Mouse (Mus musculus) kidney, postnatal 0 days (tissue): ENCODE measurements at regions not wholly inside any gene's neighbourhood (a gene's known extent, or its start where the extent isn't known, plus 50 kb on each side); places are given as distances from the start of the nearest gene placed in this dataset.
A peak's percentile ranks its signal among the peaks of the same experiment; 100 is the strongest.

Source experiments
- ATAC-seq: fragments of 200-750 bp; cut with Nextera tagmentation; replicated peaks from 2 replicates; pipeline ENCODE4 v1.8.0; 2017; ENCODE audit warnings: low read depth, moderate number of reproducible peaks, moderate TSS enrichment, moderate library complexity; ENCODE audit not compliant: low FRiP score
- DNase-seq: peaks from one replicate; pipeline ENCODE4 v3.0.0-alpha.2; 2016; ENCODE audit warnings: low spot score
- H3K27ac ChIP-seq: fragments of 300-500 bp; sonication (generic); 2 replicates; pipeline ENCODE4 v1.5.1; 2014; ENCODE audit warnings: mild to moderate bottlenecking
- H3K27me3 ChIP-seq: fragments of 300-500 bp; sonication (generic); 2 replicates; pipeline ENCODE4 v1.6.1; 2014; ENCODE audit warnings: low read length, mixed read lengths; ENCODE audit not compliant: insufficient read depth
- H3K36me3 ChIP-seq: fragments of 300-500 bp; sonication (generic); 2 replicates; pipeline ENCODE4 v1.6.1; 2014; ENCODE audit warnings: low read length, mixed read lengths; ENCODE audit not compliant: insufficient read depth
- H3K4me1 ChIP-seq: fragments of 300-500 bp; sonication (generic); replicated peaks from 2 replicates; pipeline ENCODE4 v1.6.1; 2014; ENCODE audit warnings: antibody characterized with exemption, low read length, mixed read lengths; ENCODE audit not compliant: insufficient read depth
- H3K4me2 ChIP-seq: fragments of 300-500 bp; sonication (generic); 2 replicates; pipeline ENCODE4 v1.6.1; 2014; ENCODE audit warnings: mild to moderate bottlenecking, low read length, moderate library complexity, mixed read lengths
- H3K4me3 ChIP-seq: fragments of 300-500 bp; sonication (generic); replicated peaks from 2 replicates; pipeline ENCODE4 v1.5.1; 2014; ENCODE audit warnings: low read depth, low read length
- H3K9ac ChIP-seq: fragments of 300-500 bp; sonication (generic); 2 replicates; pipeline ENCODE4 v1.6.1; 2014; ENCODE audit warnings: low read depth, low read length
- H3K9me3 ChIP-seq: fragments of 300-500 bp; sonication (generic); replicated peaks from 2 replicates; pipeline ENCODE4 v1.6.1; 2016; ENCODE audit warnings: low read length, inconsistent platforms, mixed read lengths
- CTCF ChIP-seq: IDR thresholded peaks from 2 replicates; pipeline ENCODE4 v1.5.1; 2016; ENCODE audit warnings: antibody characterized with exemption, low read depth, mild to moderate bottlenecking, moderate library complexity
- WGBS: fragments of 180-500 bp; shearing (Covaris S2); extraction: QIAGEN DNeasy Blood & Tissue Kit; methylation state at CpG from one replicate; pipeline ENCODE4 v1.1.7; 2014; 5-methylcytosine and 5-hydroxymethylcytosine counted together

DNA sequence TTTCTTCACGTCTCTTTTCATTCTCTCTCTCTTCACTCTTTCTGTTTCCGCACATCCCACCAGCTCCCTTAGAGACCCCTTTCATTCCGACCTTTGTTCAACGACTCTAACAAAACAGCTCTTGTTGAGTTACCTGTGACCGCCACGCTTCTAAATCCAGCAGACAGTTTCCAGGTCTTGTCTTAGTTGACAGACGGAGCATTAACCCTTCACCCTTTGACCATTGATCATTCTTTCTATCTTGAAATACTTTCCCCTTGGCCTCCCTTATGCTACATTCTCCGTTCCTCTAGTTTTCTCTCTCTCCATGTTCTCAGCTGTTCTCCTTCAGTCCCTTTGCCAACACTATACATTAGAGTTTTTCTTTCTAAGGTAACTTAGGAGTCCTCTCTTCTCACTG lies 196.2 kb downstream of the Fzd1 start:
- Histone ChIP-seq H3K4me2 (no peak overlapping the region), H3K4me3 (no peak overlapping the region), H3K4me1 (peaks cover 3% of the 10 kb centered on the region; the same call in 1 of the 2 replicates), H3K27me3 (no peaks in the 10 kb centered on the region), H3K9ac (no peak overlapping the region), H3K9me3 (no peaks in the 10 kb centered on the region), H3K36me3 (no peaks in the 10 kb centered on the region), H3K27ac (no peak overlapping the region)
- DNase-seq (peak; percentile 21), ATAC-seq (no peak)
- 35% methylated on average over 8 of the region's 8 CpGs for WGBS
- no peak for TF ChIP-seq CTCF

DNA sequence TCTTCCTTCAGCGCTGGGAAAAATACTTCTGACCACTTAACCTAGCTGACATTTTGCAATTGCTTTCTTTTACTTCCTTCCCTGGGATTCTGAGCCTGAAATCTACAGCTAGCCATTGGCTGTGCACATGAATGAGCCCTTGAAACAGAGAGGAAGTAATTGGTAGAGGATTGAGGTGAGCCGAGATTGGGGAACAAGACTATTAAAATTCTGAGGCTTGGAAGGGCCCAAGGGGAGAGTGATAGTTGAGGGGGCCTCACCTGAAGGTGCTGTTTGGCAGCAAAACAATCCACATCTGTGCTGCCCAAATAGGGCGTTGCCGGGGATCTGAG lies 196.7 kb downstream of the Fzd1 start:
- no peak overlapping the region for H3K4me2 ChIP-seq
- no peak for TF ChIP-seq CTCF
- H3K27me3 ChIP-seq: no peaks in the 10 kb centered on the region
- DNase-seq (peak; percentile 46), ATAC-seq (no peak)
- H3K27ac ChIP-seq: no peak overlapping the region
- H3K36me3 ChIP-seq: no peaks in the 10 kb centered on the region
- H3K4me3 ChIP-seq: no peak overlapping the region
- no peaks in the 10 kb centered on the region for H3K9me3 ChIP-seq
- H3K4me1 ChIP-seq: peaks cover 3% of the 10 kb centered on the region; the same call in 1 of the 2 replicates
- 45% methylated on average over 4 of the region's 4 CpGs for WGBS
- no peak overlapping the region for H3K9ac ChIP-seq

- H3K9me3 ChIP-seq: no peaks in the 10 kb centered on the region
- DNase-seq (peak; percentile 78), ATAC-seq (peak; percentile 52)
- no peak overlapping the region for H3K27ac ChIP-seq
- no peaks in the 10 kb centered on the region for H3K36me3 ChIP-seq
- no peaks in the 10 kb centered on the region for H3K27me3 ChIP-seq
- no peak overlapping the region for H3K9ac ChIP-seq
- H3K4me1 ChIP-seq: peaks cover 3% of the 10 kb centered on the region; the same call in 1 of the 2 replicates
- no peak overlapping the region for H3K4me3 ChIP-seq
- H3K4me2 ChIP-seq: no peak overlapping the region
- 52% methylated on average over 7 of the region's 7 CpGs for WGBS
- no peak for TF ChIP-seq CTCF
These were observed 197.3 kb downstream of the Fzd1 start for GRCm38 (mm10) chr5:4560370-4561138.

- no peak for TF ChIP-seq CTCF
- ATAC-seq (no peak), DNase-seq (peak; percentile 46)
- H3K4me1 ChIP-seq: no peaks in the 10 kb centered on the region
- no peak overlapping the region for H3K9ac ChIP-seq
- H3K4me2 ChIP-seq: no peak overlapping the region
- no peaks in the 10 kb centered on the region for H3K36me3 ChIP-seq
- no peak overlapping the region for H3K4me3 ChIP-seq
- H3K27me3 ChIP-seq: no peaks in the 10 kb centered on the region
- H3K27ac ChIP-seq: no peak overlapping the region
- no peaks in the 10 kb centered on the region for H3K9me3 ChIP-seq
- WGBS: 43% methylated on average over 2 of the region's 2 CpGs
These were observed 202.9 kb downstream of the Fzd1 start for GRCm38 (mm10) chr5:4554972-4555371.

DNA sequence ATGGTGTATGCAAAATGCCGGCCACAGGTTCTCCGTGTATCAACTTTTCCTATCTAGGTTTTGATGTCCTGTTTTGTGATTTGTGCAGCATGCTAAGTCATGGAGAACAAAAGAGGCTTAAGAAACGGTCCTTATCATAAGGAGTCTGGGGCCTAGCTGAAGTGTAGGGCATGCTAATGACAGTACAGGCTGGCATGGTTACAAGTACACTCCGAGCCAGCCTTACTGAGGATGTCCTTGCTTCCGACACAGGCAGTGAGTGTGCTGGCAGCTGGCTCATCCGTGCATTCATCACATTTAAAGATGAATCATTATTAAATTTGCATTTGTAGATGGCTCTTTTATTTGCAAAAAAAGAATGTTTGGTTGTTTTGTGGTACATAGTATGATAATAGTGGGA lies 219.3 kb downstream of the Fzd1 start:
- DNase-seq (no peak), ATAC-seq (no peak)
- H3K4me1 ChIP-seq: no peaks in the 10 kb centered on the region
- H3K36me3 ChIP-seq: no peaks in the 10 kb centered on the region
- H3K9me3 ChIP-seq: no peaks in the 10 kb centered on the region
- H3K27ac ChIP-seq: no peak overlapping the region
- no peak overlapping the region for H3K4me3 ChIP-seq
- H3K9ac ChIP-seq: no peak overlapping the region
- WGBS: 83% methylated on average over 6 of the region's 6 CpGs
- H3K27me3 ChIP-seq: no peaks in the 10 kb centered on the region
- H3K4me2 ChIP-seq: no peak overlapping the region
- TF ChIP-seq CTCF: no peak

GRCm38 (mm10) chr5:4536790-4537189 lies 221.0 kb downstream of the Fzd1 start:
- H3K27ac ChIP-seq: no peak overlapping the region
- no peak overlapping the region for H3K4me2 ChIP-seq
- no peak for ATAC-seq
- TF ChIP-seq CTCF: no peak
- H3K9ac ChIP-seq: no peak overlapping the region
- no peak overlapping the region for H3K4me3 ChIP-seq
- 61% methylated on average over 2 of the region's 2 CpGs for WGBS
- no peaks in the 10 kb centered on the region for H3K9me3 ChIP-seq
- no peaks in the 10 kb centered on the region for H3K4me1 ChIP-seq
- DNase-seq: no peak
- no peaks in the 10 kb centered on the region for H3K27me3 ChIP-seq
- no peaks in the 10 kb centered on the region for H3K36me3 ChIP-seq

GRCm38 (mm10) chr5:4535951-4536350 lies 221.9 kb downstream of the Fzd1 start:
- Histone ChIP-seq H3K27ac (no peak overlapping the region), H3K36me3 (no peaks in the 10 kb centered on the region), H3K9me3 (no peaks in the 10 kb centered on the region), H3K4me3 (no peak overlapping the region), H3K4me2 (no peak overlapping the region), H3K27me3 (no peaks in the 10 kb centered on the region), H3K4me1 (no peaks in the 10 kb centered on the region), H3K9ac (no peak overlapping the region)
- WGBS: 25% methylated on average over 8 of the region's 8 CpGs
- no peak for TF ChIP-seq CTCF
- DNase-seq: peak; percentile 64
- ATAC-seq: no peak
